Mouse (Mus musculus) limb, embryonic 13.5 days (tissue): ENCODE measurements around the gene Dph5. TPM values are rescaled to one million over a fixed set of nuclear protein-coding genes. Genes with fewer than 3 reads are reported as not detected.

Experiments used
- ATAC-seq: fragments of 200-750 bp; cut with Nextera tagmentation; 2 replicates; pipeline ENCODE4 v1.8.0; 2017; ENCODE audit warnings: low read depth, moderate number of reproducible peaks, moderate TSS enrichment; ENCODE audit not compliant: low FRiP score
- H3K27ac ChIP-seq: fragments of 300-500 bp; sonication (generic); 2 replicates; pipeline ENCODE4 v1.5.1; 2015; ENCODE audit warnings: inconsistent platforms, mild to moderate bottlenecking, moderate library complexity
- H3K27me3 ChIP-seq: fragments of 300-500 bp; sonication (generic); 2 replicates; pipeline ENCODE4 v1.6.1; 2015; ENCODE audit warnings: mild to moderate bottlenecking, inconsistent platforms
- H3K36me3 ChIP-seq: fragments of 300-500 bp; sonication (generic); 2 replicates; pipeline ENCODE4 v1.6.1; 2015; ENCODE audit warnings: inconsistent platforms, mild to moderate bottlenecking, moderate library complexity
- H3K4me1 ChIP-seq: fragments of 300-500 bp; sonication (generic); 2 replicates; pipeline ENCODE4 v1.6.1; 2015; ENCODE audit warnings: inconsistent platforms
- H3K4me2 ChIP-seq: fragments of 300-500 bp; sonication (generic); replicated peaks from 2 replicates; pipeline ENCODE4 v1.6.1; 2015; ENCODE audit warnings: inconsistent platforms, mild to moderate bottlenecking, moderate library complexity
- H3K4me3 ChIP-seq: fragments of 300-500 bp; sonication (generic); 2 replicates; pipeline ENCODE4 v1.5.1; 2015; ENCODE audit warnings: moderate library complexity, mild to moderate bottlenecking, inconsistent platforms
- H3K9ac ChIP-seq: fragments of 300-500 bp; sonication (generic); 2 replicates; pipeline ENCODE4 v1.6.1; 2015; ENCODE audit warnings: mild to moderate bottlenecking, inconsistent platforms
- H3K9me3 ChIP-seq: fragments of 300-500 bp; sonication (generic); 2 replicates; pipeline ENCODE4 v1.6.1; 2016; ENCODE audit warnings: inconsistent platforms
- WGBS: fragments of 180-500 bp; shearing (Covaris S2); methylation state at CpG from one replicate; pipeline ENCODE4 v1.1.7; 2015; 5-methylcytosine and 5-hydroxymethylcytosine counted together
- microRNA-seq: library from miRNA; unstranded; fragments of <30 nt; microRNA quantifications from one replicate; pipeline ENCODE4, GENCODE M21; 2016
- polyA plus RNA-seq: library from polyadenylated mRNA; unstranded; fragments of >200 nt; fragmentation: Nextera tagmentation; extraction: Ambion mirVana; gene quantifications from 2 replicates; pipeline ENCODE4 v1.2.1, GENCODE M21; 2015

Gene Dph5
- polyA plus RNA-seq, 1 experiment from 2014 or later = 25.5 TPM

DNA sequence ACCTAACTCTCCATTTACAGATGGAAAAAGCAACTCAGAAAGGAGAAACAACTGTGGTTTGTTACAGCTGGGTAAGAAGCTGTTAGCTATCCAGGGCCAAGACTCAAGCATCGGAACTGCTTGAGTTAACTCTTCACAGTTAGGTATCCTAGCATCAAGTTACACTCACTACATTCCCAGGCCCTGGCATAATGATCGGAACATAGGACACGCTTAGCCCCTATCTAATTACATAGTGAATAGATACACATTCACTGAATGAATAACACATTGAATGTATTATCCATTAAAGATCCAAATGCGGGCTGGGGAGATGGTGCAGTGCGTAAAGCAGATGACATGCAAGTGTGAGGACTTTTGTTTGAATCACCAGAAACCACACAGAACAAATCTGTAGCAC lies 76.4 kb downstream of the Dph5 start:
- no peaks in the 10 kb centered on the region for H3K9me3 ChIP-seq
- peaks cover 7% of the 10 kb centered on the region; the same call in 1 of the 2 replicates for H3K4me1 ChIP-seq
- H3K27ac ChIP-seq = no peak overlapping the region
- no peaks in the 10 kb centered on the region for H3K27me3 ChIP-seq
- H3K4me3 ChIP-seq = no peak overlapping the region
- no peak for ATAC-seq
- H3K9ac ChIP-seq = no peak overlapping the region
- H3K4me2 ChIP-seq = no peak overlapping the region
- H3K36me3 ChIP-seq = peaks cover 13% of the 10 kb centered on the region
- 70% methylated on average over 5 of the region's 5 CpGs for WGBS

DNA sequence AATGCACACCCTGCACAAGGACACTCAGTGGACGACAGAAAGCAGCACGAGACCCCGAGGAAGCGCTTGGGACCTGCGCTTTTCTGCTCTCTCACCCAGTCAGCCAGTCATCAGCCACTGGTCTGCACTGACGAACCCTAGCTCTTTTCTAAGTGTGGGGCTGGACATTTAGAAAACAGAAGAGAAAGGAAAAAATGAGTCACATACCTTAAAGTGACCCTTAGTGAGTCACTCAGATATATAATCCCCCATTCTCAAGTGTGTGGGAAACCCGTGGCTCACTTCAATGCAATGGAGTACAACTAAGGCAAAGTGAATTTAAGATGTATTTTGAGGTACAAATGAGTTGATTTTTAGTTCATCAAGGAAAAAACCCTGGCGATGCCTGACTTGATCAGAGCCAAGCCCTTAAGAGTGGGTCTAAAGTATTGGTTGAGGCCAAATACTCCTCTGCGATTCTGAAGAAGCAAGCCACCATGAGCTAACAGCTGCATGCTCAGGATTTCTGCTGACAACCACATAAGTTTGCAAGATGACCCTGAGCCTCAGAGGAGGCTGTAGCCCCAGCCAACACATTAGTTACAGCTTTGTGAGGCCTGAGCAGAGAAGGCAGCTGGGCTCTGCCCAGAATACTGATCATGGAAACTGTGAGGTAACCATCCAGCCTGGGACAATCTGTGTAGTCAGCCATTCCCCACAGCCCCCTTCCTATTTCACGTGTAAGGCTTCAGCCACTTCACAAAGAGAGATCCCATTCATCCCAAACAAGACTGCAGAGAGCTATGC lies 81.3 kb downstream of the Dph5 start:
- ATAC-seq = peak; percentile 88
- no peaks in the 10 kb centered on the region for H3K4me1 ChIP-seq

DNA sequence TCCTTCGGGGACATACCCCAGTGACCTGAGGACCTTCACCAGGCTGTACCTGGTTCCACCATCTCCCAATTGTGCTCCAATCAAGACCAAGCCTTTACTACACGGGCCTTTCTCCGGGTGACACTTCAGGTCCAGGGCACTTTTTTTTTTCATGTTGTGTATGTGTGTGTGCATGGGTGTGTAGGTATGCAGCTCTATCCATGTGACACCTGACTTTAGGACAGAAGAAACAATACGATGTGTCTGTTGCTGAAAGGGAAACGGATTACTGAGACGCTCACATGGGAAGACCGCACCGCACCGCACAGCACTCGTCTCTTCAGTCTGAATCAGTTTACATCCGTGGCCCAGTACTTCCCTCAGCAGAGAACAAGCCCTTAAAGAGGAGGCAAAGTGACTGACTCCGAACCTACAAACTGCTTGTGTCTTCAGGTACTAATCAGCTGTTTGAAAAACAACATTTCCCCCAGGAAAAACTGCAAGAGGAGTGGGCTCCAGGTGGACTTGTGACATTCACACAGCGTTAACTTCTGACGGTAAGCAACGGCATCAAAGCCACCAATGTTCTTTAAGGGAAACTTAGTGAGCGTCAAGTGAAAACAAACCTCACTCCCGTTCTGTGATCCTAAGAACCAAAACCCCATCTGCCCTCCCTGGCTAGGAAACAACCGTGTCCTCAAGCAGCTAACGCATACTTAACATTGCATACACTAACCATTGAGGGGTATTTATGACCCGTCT lies 83.6 kb downstream of the Dph5 start:
- no peak for ATAC-seq
- no peaks in the 10 kb centered on the region for H3K9me3 ChIP-seq
- H3K27me3 ChIP-seq = no peaks in the 10 kb centered on the region
- peaks cover 55% of the 10 kb centered on the region for H3K36me3 ChIP-seq
- no peak overlapping the region for H3K4me3 ChIP-seq
- H3K4me2 ChIP-seq = no peak overlapping the region
- H3K4me1 ChIP-seq = no peaks in the 10 kb centered on the region
- H3K27ac ChIP-seq = no peak overlapping the region
- no peak overlapping the region for H3K9ac ChIP-seq
- WGBS = 92% methylated on average over 20 of the region's 20 CpGs

More for the DNA sequence above, 81.3 kb downstream of the Dph5 start:
- Histone ChIP-seq H3K4me2 (no peak overlapping the region), H3K27ac (peak overlapping the region; percentile 33; the same call in 1 of the 2 replicates), H3K9ac (no peak overlapping the region), H3K4me3 (no peak overlapping the region), H3K36me3 (peaks cover 51% of the 10 kb centered on the region), H3K9me3 (no peaks in the 10 kb centered on the region), H3K27me3 (no peaks in the 10 kb centered on the region)
- 88% methylated on average over 10 of the region's 10 CpGs for WGBS

DNA sequence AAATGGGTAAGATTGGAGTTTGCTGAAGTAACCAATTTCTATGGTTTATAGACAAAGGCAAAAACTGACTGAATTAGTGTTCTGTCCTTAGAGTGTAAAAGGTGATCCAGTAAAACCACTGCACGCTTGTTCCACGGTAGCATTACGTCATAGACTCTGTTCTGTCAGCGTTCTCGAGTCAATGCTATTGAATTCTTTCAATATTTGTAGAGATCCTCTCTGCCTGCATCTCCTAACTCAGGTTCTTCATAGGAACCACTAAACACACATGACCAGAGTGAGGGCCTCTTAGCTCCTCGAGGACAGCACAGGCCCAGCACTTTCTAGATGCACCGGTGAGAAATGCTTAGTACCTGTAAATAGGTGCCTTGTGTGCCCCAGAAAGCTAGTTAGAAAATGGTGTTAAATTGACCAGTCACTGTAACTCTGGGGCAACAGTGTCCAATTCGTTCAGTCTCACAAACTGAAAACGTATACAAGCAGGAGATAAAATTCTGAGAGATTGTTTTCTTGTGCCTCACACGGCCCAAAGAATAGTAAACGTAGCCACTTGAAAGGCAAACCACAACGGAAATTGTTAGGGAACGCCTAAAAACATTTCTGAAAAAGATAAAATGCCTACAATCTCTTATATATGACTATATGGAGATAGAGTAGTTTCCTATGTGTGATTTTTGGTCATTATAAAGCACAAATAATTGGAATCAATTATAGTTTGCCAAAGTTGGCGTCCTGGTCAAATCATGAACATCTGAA lies 84.4 kb downstream of the Dph5 start:
- no peak for ATAC-seq
- 89% methylated on average over 14 of the region's 14 CpGs for WGBS
- peaks cover 58% of the 10 kb centered on the region for H3K36me3 ChIP-seq
- H3K4me2 ChIP-seq = no peak overlapping the region
- no peak overlapping the region for H3K9ac ChIP-seq
- no peaks in the 10 kb centered on the region for H3K9me3 ChIP-seq
- H3K4me1 ChIP-seq = no peaks in the 10 kb centered on the region
- H3K4me3 ChIP-seq = no peak overlapping the region
- H3K27me3 ChIP-seq = no peaks in the 10 kb centered on the region
- no peak overlapping the region for H3K27ac ChIP-seq

DNA sequence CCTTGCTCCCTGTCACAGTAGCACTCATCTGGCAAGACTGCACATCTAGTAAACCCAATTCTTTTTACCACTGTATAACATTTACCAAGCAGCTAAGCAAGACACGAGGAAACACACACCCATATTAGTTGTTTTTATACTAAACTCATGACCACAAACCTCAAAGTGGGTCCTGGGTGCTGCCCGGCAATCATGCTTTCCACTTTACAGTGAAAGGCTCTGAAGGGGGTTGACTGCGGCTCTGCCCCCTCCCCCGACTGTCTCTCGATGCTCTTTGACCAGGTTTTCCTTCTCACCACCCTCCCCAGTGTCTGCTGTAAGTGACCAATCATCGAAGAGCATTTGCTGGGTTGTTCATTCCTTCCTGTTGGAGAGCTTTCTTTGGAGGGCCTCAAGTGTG lies 86.6 kb downstream of the Dph5 start:
- H3K4me1 ChIP-seq = no peaks in the 10 kb centered on the region
- H3K9me3 ChIP-seq = no peaks in the 10 kb centered on the region
- H3K27ac ChIP-seq = no peak overlapping the region
- no peak for ATAC-seq
- peaks cover 68% of the 10 kb centered on the region for H3K36me3 ChIP-seq
- H3K4me3 ChIP-seq = no peak overlapping the region
- H3K9ac ChIP-seq = no peak overlapping the region
- no peak overlapping the region for H3K4me2 ChIP-seq
- 92% methylated on average over 6 of the region's 6 CpGs for WGBS
- H3K27me3 ChIP-seq = no peaks in the 10 kb centered on the region

DNA sequence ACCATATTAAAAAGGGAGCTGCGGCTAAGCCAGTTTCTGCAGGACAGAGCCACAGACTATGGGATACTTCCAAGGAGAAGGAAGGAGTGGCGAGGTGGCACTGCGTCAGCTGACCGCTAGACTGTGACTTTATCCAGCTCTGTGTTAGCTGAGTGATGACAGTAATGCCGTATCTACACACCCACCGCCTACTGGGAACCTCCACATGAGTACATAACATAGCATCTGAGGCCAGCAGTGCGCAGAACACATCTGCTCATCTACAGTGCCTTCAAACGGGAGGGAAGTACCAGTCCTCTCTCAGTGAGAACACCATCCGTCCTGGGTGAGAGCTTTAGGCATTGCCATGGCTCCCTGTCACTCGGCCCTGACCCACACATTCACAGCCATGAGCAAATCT lies 87.4 kb downstream of the Dph5 start:
- H3K4me1 ChIP-seq = no peaks in the 10 kb centered on the region
- H3K4me3 ChIP-seq = no peak overlapping the region
- no peak overlapping the region for H3K9ac ChIP-seq
- H3K36me3 ChIP-seq = peaks cover 71% of the 10 kb centered on the region
- no peaks in the 10 kb centered on the region for H3K9me3 ChIP-seq
- no peaks in the 10 kb centered on the region for H3K27me3 ChIP-seq
- H3K27ac ChIP-seq = no peak overlapping the region
- no peak overlapping the region for H3K4me2 ChIP-seq
- ATAC-seq = no peak
- 93% methylated on average over 10 of the region's 10 CpGs for WGBS

DNA sequence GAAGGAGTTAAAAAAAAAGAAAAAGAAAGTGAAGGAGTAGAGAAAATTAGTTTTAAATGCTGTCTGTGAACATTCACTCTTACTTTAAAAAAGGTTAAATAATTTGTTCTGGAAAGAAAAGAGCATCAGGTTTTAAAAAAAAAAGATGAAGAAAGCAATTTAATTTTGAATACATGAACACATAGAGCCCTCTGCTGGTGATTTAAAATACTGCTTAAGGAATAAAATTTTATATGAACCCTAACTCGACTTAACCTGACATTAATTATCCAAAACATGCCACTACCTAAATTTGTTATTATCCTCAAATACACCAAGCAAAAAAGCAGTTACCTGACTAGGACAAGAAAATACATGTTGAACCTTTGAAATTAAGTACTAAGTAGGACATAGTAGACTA lies 91.4 kb downstream of the Dph5 start:
- 17% methylated on average over 1 of the region's 1 CpGs for WGBS
- H3K9me3 ChIP-seq = no peaks in the 10 kb centered on the region
- H3K4me3 ChIP-seq = no peak overlapping the region
- no peaks in the 10 kb centered on the region for H3K27me3 ChIP-seq
- H3K4me1 ChIP-seq = no peaks in the 10 kb centered on the region
- ATAC-seq = no peak
- no peak overlapping the region for H3K4me2 ChIP-seq
- H3K27ac ChIP-seq = no peak overlapping the region
- H3K36me3 ChIP-seq = peaks cover 54% of the 10 kb centered on the region
- H3K9ac ChIP-seq = no peak overlapping the region

DNA sequence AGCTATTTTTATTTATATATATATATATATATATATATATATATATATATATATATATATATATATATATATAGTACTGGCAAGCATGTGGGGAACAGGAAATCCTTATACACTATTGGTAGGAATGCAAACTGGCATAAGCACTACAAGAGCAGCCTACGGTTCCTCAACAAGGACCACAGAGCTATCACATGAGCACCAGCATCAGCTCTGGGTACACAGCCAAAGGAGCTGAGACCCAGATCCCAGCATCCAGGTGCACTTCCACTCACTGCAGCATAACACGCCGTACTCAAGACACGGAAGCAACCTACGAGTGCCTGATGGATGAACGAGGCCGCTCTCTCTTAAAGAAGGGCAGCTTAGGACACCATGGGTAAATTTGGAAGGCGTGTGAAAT lies 95.6 kb downstream of the Dph5 start:
- ATAC-seq = no peak
- WGBS = 93% methylated on average over 8 of the region's 8 CpGs
- Histone ChIP-seq H3K4me1 (no peaks in the 10 kb centered on the region), H3K4me3 (no peak overlapping the region), H3K36me3 (peaks cover 60% of the 10 kb centered on the region), H3K9me3 (no peaks in the 10 kb centered on the region), H3K4me2 (no peak overlapping the region), H3K9ac (no peak overlapping the region), H3K27me3 (no peaks in the 10 kb centered on the region), H3K27ac (no peak overlapping the region)

Small RNAs within 50 kb of the gene (microRNA-seq; reads per million reads assigned to microRNA genes)
- not detected for gene Mir669n

Other genes with a start within 250 kb of the Dph5 start
- gene S1pr1, start 172.8 kb upstream of the Dph5 start, polyA plus RNA-seq = 23.4 and 23.9 TPM in 2 replicates
- 32.1 and 32.9 TPM in 2 replicates for gene Slc30a7, start 119.6 kb downstream of the Dph5 start, polyA plus RNA-seq
- 20.1 and 21.1 TPM in 2 replicates for gene Extl2, start 119.6 kb downstream of the Dph5 start, polyA plus RNA-seq
- gene Vcam1, start 241.9 kb downstream of the Dph5 start, polyA plus RNA-seq = 129 and 135 TPM in 2 replicates